Mouse (Mus musculus) kidney, postnatal 25 days (tissue): ENCODE measurements around the gene Asah2.
"Not testable (repeated sequence)": the region's sequence is repeated elsewhere in the genome, so short reads cannot be mapped to it uniquely, and the experiment has no call there.

Source experiments
- DNase-seq, 2 experiments: peaks; one replicate each; pipeline ENCODE4 v3.0.0; 2021; ENCODE audit warnings: mixed read lengths in 2 of 2

The Asah2 gene

DNA sequence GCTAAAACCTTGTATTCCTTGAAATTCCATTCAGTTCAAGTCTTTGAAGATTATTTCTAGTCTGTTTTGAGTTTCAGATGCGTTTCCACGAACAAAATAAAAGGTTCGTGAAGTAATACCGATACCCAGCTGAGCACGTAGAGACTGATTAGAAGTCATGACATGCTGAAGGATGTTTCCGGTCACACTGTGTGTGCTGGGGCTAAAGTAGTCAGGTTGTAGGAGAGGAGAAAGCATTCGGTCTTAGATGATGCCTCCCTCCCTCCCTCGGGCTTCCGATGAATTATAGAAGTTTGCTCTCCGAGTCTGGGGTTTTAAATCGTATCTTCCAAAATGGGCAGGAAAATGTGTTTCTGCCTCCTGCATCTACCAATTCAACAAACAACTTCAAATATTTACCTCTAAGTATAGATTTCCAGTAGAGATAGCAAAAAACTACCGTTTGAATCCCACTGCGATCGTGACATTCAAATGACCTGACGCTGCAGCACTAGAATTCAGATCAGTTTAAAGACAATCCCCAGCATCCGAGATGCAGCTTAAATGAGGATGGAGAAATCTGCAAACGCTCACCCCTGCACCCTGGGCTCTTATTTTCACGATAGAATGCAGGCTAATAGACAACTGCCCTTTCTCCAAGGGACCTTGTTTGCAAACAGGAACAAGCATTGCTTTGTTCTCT is 5.6 kb downstream of the Asah2 start:
- no peak for DNase-seq

DNA sequence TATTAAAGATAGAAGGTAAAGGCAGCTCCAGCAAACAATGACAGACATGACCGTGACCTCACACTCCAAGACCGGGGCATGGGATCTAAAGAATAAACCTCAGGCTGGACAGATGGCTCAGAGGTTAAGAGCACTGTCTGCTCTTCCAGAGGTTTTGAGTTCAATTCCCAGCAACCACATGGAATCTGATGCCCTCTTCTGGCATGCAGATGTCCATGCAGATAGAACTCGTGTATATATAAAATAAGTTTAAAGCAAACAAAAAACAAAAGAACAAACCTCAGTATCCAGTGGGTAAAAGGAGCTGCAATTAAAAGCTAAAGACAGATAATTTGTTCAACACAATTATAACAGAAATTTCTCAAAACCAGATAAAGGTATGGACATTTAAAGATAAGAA is 9.4 kb downstream of the Asah2 start:
- no peak for DNase-seq

DNA sequence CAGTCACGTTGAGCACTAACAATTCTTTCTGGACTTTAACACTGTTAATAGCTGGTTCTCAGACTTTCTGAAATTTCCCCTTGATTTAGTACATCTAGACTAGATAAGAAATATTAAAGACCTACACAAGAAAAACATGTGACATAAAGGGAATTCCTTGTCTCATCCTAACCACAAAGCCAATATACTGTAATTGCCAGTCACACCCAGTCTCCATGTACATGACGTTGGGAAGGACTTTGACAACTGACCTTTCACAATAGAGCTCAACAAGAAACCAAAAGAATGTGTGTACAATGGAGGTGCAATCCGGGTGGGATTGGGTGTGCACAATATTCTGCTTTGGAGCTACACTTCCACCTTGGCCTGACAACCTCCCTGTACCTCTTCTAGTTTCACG is 15.7 kb downstream of the Asah2 start:
- DNase-seq: no peak

DNA sequence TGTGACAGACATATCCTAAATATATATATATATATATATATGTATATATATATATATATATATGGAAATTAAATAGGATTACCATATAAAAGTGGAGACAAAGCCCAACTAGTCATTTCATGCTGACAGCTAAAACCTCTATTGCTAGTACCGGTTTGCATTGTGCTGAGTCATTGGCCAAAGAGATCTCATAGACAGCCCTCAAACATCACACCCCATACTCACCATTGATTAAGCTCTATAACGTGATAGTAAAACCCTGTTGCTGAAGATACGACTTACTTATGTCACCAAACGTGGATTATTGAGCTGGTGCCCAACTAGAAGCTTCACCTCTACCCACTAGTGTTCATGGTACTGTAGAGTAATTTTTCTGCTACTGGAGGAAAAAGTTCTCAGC is 17.2 kb downstream of the Asah2 start:
- no peak for DNase-seq

DNA sequence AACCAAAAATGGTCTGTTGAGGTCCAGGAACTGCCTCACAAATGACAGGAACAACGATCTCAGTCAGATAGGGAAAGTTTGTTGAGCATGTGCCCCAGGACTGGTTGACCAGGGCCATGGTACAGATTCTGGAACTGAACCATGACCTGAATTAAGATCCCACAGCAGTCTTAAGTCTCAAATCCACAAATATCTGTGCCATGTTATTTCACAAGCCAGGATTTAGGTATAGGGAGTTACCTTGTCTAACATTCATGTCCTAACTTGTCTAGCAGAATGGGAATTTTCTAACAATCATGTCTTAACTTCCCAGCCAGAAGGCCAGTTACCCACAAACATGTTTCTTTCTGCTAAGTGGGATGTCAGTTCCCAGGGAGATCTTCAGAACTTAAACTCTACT is 19.4 kb downstream of the Asah2 start:
- no peak for DNase-seq

DNA sequence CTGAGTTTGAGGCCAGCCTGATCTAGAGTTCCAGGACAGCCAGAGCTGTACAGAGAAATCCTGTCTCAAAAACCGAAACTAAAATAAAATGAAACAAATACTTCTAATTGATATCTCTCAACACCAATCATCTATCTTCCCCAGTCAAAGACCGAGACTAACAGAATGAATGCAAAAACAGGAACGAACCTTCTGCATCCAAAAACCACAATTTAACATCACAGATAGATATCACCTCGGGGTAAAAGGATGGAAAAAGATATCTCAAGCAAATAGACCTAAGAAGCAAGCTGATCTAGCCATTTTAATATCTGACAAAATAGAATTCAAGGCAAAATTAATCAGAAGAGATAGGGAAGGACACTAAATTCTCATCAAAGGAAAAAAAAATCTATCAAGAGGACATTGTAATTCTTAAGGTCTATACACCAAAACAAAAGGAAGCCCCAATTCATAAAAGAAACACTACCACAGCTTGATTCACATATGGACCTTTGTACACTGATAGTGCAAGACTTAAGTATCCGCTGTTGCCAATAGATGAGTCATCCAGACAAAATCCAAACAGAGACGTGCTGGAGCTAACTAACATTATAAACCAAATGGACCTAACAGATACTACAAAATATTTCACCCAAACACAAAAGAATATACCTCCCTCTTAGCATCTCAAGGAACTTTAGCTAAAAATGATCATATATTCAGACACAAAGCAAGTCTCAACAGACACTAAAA is 20.1 kb downstream of the Asah2 start:
- no peak for DNase-seq

DNA sequence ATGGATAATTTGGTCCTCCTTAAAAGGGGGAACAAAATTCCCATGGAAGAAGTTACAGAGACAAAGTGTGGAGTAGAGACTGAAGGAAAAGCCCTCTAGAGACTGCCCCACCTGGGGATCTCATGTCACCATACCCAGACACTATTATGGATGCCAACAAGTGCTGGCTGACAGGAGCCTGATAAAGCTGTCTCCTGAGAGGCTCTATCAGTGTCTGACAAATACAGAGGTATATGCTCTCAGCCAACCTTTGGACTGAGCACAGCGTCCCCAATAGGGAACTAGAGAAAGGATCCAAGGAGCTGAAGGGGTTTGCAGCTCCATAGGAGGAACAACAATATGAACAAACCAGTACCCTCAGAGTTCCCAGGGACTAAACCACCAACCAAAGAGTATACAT is 23.2 kb downstream of the Asah2 start:
- DNase-seq: not testable (repeated sequence)

DNA sequence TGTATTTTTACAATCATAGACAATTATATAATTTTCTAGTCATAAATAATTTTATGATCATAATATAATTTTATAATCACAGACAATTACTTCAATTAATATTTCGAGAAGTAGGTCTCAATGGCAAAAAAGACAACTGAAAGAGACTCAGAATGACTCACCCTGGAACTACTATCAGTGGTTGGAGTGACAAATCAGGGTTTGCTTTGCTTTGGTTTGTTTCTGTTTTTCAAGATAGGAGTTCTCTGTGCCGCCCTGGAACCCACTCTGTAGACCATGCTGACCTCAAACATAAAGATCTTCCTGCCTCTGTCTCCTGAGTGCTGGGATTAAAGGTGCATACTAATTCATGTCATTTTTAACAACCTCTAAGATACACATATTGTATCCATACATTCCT is 37.7 kb downstream of the Asah2 start:
- DNase-seq: no peak

DNA sequence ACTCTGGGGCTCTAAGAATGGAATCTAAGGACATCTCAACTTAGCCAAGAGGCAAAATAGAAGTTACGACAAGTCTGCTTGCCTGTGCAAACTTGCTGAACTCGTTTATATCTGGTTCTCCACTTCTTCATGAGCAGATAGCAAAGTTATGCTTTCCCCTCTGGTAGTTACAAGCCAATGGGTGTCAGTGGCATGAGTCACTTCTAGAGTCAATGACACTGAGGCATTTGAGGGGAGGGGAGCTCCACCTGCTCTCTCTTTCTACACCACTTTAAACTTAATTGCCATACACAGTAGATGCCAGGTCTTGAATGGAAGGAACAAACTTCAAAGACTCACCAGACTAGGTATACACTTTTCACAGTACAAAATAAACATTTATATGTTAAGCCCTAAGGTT is 38.4 kb downstream of the Asah2 start:
- no peak for DNase-seq

DNA sequence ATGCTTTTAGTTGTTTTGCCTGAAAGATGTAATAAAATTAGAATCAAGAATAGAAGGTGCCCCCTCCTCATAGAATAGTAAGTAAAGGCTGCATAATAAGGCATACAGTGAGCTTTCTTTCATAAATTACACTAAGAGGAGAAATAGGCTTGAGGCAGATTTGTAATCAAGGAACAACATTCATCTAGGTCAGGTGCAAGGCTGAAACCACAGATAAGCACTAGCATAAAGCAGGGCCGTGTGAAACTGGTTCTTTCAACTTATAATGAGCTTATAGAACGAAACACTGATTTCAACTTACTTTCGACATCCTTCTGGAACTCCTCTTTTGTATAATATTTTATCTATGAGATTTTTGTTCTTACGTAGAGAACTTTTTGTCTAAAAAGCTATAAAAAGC is 40.3 kb downstream of the Asah2 start:
- DNase-seq: no peak

DNA sequence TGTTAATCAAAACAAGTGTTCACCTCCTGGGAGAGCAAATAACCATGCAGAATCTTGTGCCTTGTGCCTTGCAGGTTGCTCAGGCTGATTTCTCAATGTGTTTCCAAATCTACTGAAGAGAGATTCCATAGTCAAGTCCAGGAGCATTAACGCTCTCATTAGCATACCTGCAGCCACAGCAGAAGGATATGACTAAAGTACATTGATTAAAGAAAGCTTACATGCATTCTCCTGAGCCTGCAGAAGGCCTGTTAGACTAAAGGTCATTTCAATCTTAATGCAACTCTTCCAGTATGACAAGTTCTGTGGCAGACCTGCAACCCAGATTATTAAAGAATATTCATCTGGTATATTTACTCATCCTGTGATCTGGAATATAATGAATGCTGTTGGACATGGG is 46.7 kb downstream of the Asah2 start:
- no peak for DNase-seq

DNA sequence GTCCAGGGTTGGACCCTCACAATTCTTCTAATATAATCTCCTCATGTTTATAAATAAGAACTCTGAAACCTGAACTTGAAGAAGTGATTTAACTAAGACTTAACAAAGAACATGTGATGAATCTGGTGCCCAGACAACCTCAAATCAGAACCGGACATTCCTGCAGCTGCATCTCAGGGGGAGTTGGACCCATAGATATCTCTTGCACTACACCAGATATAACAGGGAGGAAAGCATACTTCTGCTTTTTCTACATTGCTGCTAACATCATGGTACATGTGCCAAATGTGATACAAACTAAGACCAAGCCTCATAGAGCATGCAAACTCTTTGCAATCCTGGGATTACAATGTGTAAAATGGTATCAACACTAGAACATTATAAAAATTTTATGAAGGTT is 51.8 kb downstream of the Asah2 start:
- no peak for DNase-seq

DNA sequence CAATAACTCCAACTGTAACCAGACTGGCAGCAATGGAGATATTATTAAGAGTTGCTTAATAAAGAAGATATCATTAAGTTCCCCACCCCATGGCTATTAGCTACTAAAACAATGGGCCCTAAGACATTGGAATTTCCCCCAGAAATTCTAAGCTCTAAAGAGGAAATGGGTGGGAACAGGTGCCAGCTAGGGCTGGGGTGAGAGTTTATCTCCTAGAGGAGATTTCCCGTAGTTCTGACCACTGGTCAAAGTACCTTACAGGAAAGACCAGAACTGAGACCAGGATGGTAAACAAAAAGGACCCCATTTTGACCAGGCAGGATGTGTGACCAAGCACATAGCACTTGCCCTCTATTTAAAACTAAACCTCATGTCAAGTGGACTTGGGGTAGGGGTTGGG is 52.3 kb downstream of the Asah2 start:
- DNase-seq: no peak

DNA sequence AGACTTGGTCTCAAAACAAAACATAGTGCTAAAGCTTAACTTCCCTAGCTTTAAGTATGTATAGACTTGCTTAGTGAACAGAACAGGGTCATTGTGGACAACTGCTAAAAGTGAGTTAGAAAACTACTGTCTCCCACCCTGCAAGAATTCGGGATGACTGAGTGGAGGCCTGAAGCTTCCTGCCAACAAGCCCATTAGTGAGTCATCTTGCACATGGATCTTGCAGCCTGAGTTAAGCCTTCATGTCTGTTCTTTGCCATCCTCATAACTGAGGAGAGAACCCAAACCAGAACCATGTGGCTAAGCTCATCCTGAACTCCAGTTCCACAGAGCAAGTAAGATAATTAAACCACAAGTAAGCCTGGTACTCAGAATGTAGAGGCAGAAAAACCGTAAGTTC is 56.8 kb downstream of the Asah2 start:
- no peak for DNase-seq

DNA sequence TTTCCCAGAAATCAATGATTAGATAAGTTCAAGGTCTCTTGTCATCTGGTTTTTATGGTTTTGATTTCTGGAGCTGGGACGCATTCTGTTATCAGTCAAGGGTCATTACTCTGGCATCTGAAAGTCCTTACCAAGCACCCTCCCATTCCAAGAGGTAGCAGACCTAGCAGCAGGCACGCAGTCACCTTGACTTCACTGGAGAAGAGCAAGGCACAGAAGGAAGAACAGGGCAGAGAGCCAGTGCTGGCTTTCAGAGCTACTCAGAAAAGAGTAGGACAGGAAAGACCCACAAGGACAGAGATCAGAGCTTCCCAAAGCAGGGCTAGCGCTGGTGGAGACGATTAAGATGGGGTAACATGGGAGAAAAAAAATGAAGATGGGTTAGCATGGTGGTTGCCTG is 75.1 kb downstream of the Asah2 start:
- DNase-seq: no peak

DNA sequence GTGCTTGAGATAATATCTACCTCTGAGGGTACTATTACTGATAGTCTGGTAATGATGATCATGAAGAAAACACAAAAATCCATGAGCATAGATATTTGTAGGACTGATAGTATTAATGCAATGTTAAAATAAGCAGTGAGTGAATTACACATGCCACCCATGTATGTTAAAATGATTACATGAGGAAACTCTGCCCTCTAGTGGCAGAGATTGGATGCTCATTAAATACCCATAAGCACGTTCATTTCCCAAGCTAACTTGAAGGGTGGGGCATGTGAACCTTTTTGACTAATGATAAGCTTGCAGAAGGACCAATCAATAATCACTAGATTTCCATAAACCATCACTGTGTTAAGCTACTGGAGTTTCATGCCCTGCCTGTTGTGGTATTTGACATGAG is 77.6 kb downstream of the Asah2 start:
- DNase-seq: peak in 1 of 2 experiments; percentile 76

DNA sequence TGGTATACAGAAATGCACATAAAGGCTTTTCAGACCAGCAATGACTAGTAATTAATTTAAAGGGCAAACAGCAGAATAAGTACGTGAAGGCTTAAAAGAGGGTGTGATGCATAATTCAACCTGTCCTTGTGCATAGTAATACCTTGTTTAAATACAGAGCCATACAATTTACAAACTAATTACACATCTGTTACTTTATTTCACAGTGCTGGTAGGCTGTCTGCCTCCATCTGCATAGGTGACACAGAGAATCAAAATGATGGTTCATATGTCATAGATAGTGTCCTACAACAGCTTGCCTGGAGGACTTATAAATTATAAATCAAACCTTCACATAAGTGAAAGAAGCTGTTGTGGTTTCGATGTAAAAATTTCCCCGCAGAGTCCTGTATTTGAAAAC is 82.6 kb downstream of the Asah2 start:
- no peak for DNase-seq

DNA sequence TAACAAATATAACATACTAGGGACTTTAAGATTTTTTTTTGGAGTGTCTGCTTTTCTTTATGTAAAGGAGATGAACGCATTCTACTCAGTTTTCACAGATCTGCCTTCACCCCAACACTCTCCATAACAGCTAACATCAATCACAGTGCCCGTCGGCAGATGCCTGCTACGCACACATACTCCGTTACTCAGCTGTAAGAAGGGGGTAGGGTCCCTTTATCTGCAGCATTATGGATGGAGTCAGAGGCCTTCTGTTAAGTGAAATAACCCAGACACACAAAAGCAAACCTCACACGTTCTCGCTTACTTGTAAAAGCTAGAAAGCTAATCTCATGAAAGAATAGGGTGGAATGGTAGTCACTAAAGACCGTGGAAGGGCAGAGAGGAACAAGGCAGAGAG is 88.3 kb downstream of the Asah2 start:
- DNase-seq: no peak

DNA sequence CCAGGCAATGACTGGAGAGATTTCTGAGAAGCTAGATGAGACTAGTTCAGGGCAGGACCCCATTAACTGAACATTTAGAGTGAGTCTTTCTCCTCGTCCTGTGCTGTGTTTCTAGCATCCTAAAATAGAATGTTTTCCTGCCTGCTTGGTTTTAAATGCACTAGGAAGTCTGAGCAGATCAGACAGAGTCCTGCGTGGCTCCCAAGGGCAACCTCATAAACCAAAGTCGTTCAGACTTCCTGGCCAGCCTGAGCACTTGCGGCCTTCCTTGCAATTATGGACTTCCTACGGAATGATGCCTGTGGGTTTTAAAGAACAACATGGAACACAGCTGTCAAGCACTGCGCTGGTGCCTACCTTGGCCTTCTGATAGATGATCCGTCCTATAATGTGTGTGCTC is 89.4 kb downstream of the Asah2 start:
- no peak for DNase-seq

DNA sequence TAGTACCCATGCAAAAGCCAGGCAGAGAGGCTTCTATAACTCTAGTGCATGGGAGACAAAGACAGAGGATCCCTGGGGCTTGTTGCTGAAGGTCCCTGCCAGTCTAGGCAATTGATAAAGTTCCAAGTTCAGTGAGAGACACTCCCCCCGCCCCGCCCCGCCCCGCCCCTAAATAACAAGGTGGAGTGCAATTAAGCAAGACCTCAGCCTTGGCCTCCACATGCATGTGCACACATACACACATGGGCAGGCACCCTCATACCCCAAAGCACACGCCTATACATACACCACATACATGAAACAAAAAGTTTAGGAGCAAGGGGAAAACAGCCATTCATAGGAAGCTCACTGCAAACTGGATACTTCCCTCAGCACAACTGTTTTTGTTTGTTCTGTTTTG is 90.0 kb downstream of the Asah2 start:
- DNase-seq: no peak

DNA sequence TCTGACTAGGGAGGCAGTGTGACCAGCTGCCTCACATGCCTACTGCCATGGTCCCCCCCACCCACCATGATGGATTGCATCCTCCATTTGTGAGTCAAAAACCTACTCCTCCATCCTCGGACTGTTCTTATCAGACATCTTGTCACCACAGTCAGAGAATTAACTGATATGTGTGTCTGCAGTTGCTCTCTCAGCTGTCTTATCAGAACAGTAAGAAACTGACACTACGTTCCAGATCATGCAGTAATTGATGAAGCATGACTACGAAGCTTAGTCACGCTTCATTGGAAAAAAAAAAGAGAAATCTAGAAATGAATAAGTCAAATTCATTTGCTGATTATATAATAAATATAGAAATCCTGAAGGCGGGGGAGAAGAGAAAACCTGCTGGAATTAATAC is 105.4 kb downstream of the Asah2 start:
- no peak for DNase-seq

DNA sequence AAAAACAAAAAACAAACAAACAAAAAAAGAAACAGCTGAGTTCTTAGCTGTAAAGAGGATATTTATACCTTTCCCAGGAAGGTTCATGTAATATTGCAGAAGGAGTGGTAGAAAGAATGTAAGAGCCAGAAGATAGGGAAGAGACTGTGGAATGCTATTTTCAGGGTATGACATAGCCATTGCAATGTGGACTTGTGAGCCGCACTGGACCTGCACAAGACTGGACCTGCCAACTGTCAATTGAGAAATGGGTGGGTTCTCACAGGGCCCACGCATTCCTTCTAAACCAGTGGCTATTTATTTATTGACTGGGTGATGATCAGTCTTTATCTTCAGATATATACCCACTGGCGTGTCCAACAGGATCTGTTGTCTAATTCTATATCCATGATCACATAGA is 111.1 kb downstream of the Asah2 start:
- DNase-seq: no peak

DNA sequence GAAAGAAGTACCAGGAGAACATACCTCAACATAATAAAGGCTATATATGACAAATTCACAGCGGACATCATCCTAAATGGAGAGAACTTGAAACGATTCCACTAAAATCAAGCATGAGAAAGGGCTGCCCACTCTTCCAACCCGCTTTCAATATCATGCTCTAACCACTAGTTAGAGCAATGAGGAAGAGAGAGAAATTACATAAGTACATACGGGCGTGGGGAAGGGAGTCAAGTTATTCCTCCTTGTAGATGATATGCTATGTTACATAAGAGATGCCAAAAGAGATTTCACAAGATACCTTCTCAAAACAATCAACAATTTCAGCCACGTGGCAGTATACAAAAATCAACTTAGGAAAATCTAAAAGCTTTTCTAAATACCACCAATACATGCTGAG is 117.0 kb downstream of the Asah2 start:
- no peak for DNase-seq

DNA sequence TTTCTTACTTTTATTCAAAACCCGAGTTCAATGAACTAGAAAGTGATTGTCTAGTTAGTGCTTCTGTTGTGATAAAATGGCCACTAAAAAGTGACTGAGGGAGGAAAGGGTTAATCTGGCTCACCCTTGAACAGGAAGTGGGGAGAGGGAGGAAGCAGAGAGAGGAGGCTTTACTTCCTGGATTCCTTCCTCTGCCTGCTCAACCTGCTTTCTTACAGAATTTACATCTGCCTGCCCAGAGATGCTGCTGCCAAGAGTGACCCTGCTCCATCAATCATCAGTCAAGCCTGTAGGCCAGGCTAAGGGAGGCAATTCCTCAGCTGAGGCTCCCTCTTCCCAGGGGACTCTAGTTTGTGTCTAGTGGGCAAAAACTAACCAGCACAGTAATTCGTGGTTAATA is 132.1 kb downstream of the Asah2 start:
- DNase-seq: peak; percentile 5 to 39

DNA sequence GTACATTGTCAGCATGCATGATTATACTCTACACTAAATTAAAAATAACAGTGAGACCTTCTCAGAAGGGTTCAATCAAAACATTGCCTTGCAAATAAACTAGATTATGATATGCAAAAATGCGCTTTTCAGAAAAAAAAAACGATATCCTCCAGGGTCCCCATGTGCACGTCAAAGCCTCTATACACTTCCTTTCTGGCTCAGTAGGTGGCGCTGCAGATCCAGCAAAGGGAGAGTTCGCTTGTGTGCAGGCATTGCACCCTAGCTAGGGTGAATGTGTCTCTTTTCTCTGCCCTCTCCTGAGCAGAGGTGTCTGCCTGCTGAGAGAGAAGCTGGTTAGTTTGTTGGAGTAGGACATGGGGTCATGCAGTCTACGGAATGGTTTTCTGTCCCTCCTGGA is 136.0 kb downstream of the Asah2 start:
- peak; percentile 77 to 88 for DNase-seq
